Mouse (Mus musculus): ENCODE measurements around the gene Gm17416.

The Gm17416 gene

GRCm38 (mm10) chr2:152607746-152608145, 38.6 kb downstream of the Gm17416 start:
- no peak for DNase-seq

- no peak for DNase-seq
Measured at GRCm38 (mm10) chr2:152608719-152609118, 39.6 kb downstream of the Gm17416 start.

- no peak for DNase-seq
Measured at GRCm38 (mm10) chr2:152612193-152612592, 43.1 kb downstream of the Gm17416 start.

- peak; percentile 76 for DNase-seq
Measured at GRCm38 (mm10) chr2:152615563-152615962, 46.4 kb downstream of the Gm17416 start.

- DNase-seq = no peak
Measured at GRCm38 (mm10) chr2:152616470-152616869, 47.3 kb downstream of the Gm17416 start.

- no peak for DNase-seq
Measured at GRCm38 (mm10) chr2:152617374-152617773, 48.2 kb downstream of the Gm17416 start.
